ENCODE assay signal across 8 mouse cellular contexts in the genomic region with DNA sequence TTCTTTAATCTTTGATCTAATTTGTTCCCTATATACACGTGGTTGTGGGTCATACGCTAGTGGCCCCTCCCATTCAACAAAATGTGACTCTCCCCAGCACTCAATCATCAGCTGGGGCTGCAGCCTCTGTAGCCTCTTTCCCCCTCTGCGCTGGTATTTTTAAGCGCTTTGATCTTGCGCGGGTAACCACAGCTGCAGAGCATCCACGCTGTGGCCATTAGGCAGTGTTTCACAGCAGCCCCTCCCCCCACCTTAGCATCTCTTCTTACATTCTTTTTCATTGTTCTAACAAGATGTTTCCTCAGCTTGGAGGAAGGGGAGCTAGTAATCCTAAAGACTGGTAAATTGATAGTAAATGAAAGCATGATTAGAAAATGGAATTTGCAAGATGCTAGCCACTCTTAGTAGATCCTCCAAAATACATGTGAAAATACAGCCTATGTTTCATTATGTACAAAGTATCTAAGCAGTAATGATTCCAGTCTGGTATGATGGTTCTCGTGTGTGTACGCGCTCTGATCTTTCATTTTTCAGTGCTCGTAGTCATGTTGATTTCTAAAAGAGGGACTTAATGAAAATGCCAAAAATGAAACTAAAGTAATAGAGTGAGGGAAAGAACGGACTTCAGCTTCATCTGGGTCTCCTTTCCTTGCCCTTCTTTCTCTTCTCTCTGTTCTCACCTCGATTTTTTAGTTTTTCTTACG. TPM values are rescaled to one million over a fixed set of nuclear protein-coding genes. Genes with fewer than 3 reads are reported as not detected.
DNase-seq lines count a peak whose midpoint lies in the region; ATAC-seq and TF ChIP-seq lines count a peak whose summit lies in the region.

No protein-coding gene starts in this region.

- H3K4me3 ChIP-seq in heart, embryonic 12.5 days: peak overlapping the region; percentile 62
- H3K4me3 ChIP-seq in embryonic facial prominence, embryonic 14.5 days (ENCODE audit: low read depth, low read length): peak overlapping the region; percentile 59
- H3K4me3 ChIP-seq in intestine, postnatal 0 days (ENCODE audit: low read depth, low read length): peak overlapping the region; percentile 53
- peak overlapping the region; percentile 64 for H3K4me3 ChIP-seq in stomach, embryonic 16.5 days (replicated peaks; ENCODE audit: low read length)

- DNase-seq in heart, adult 9 months (ENCODE audit: low spot score in 2 of 2): no peak
- DNase-seq in ES-CJ7 (ENCODE audit: low read depth, low spot score): peak; percentile 89
- DNase-seq in embryonic facial prominence, embryonic 14.5 days (ENCODE audit: low spot score): peak; percentile 90
- no peak for DNase-seq in cerebellum, adult 11-12 months

- no peak overlapping the region for H3K27ac ChIP-seq in heart, embryonic 12.5 days (ENCODE audit: poor library complexity, severe bottlenecking)
- peak overlapping the region; percentile 84 for H3K27ac ChIP-seq in embryonic facial prominence, embryonic 14.5 days (replicated peaks; ENCODE audit: low read depth, low read length)
- peak overlapping the region; percentile 68 for H3K27ac ChIP-seq in intestine, postnatal 0 days (ENCODE audit: low read depth, low read length)
- peak overlapping the region; percentile 85 for H3K27ac ChIP-seq in stomach, embryonic 16.5 days (ENCODE audit: low read length)

- H3K4me1 ChIP-seq in heart, embryonic 12.5 days (replicated peaks): 0 out of 2 replicates have a peak, but pooled peaks cover 3% of the 10 kb centered on the region
- H3K4me1 ChIP-seq in embryonic facial prominence, embryonic 14.5 days (ENCODE audit: control insufficient read depth, insufficient read depth, low read length): no peaks in the 10 kb centered on the region
- H3K4me1 ChIP-seq in intestine, postnatal 0 days (replicated peaks; ENCODE audit: control insufficient read depth, insufficient read depth, low read length): no peaks in the 10 kb centered on the region
- no peaks in the 10 kb centered on the region for H3K4me1 ChIP-seq in stomach, embryonic 16.5 days (ENCODE audit: control insufficient read depth, insufficient read depth, low read length)

- H3K9ac ChIP-seq in heart, embryonic 12.5 days: 0 out of 2 replicates have a peak overlapping the region, but pooled peaks have one; percentile 39
- H3K9ac ChIP-seq in embryonic facial prominence, embryonic 14.5 days (ENCODE audit: low read depth, low read length): peak overlapping the region; percentile 54
- no peak overlapping the region; the same call in 1 of the 2 replicates for H3K9ac ChIP-seq in intestine, postnatal 0 days (ENCODE audit: low read depth, low read length)
- H3K9ac ChIP-seq in stomach, embryonic 16.5 days (ENCODE audit: low read length): peak overlapping the region; percentile 80

- H3K27me3 ChIP-seq in heart, embryonic 12.5 days (replicated peaks): no peaks in the 10 kb centered on the region
- H3K27me3 ChIP-seq in embryonic facial prominence, embryonic 14.5 days (replicated peaks; ENCODE audit: control insufficient read depth, insufficient read depth, low read length): no peaks in the 10 kb centered on the region
- H3K27me3 ChIP-seq in intestine, postnatal 0 days (replicated peaks; ENCODE audit: control insufficient read depth, insufficient read depth, low read length): no peaks in the 10 kb centered on the region
- H3K27me3 ChIP-seq in stomach, embryonic 16.5 days (ENCODE audit: control insufficient read depth, insufficient read depth, low read length): no peaks in the 10 kb centered on the region

- TF ChIP-seq CTCF in intestine, postnatal 0 days (IDR thresholded peaks at IDR 0.05; ENCODE audit: low read depth): no peak

- peak overlapping the region; percentile 76 for H3K4me2 ChIP-seq in heart, embryonic 12.5 days
- H3K4me2 ChIP-seq in embryonic facial prominence, embryonic 14.5 days (ENCODE audit: low read depth, low read length): peak overlapping the region; percentile 75
- peak overlapping the region; percentile 67 for H3K4me2 ChIP-seq in intestine, postnatal 0 days (replicated peaks; ENCODE audit: low read depth)
- H3K4me2 ChIP-seq in stomach, embryonic 16.5 days (ENCODE audit: low read depth, low read length): peak overlapping the region; percentile 80

- H3K9me3 ChIP-seq in heart, embryonic 12.5 days (replicated peaks): no peaks in the 10 kb centered on the region
- H3K9me3 ChIP-seq in embryonic facial prominence, embryonic 14.5 days (ENCODE audit: control insufficient read depth, low read length): no peaks in the 10 kb centered on the region
- no peaks in the 10 kb centered on the region for H3K9me3 ChIP-seq in intestine, postnatal 0 days (ENCODE audit: control insufficient read depth)
- no peaks in the 10 kb centered on the region for H3K9me3 ChIP-seq in stomach, embryonic 16.5 days (replicated peaks; ENCODE audit: control insufficient read depth, low read length)

- H3K36me3 ChIP-seq in heart, embryonic 12.5 days: no peaks in the 10 kb centered on the region
- H3K36me3 ChIP-seq in embryonic facial prominence, embryonic 14.5 days (ENCODE audit: control insufficient read depth, insufficient read depth, low read length): no peaks in the 10 kb centered on the region
- H3K36me3 ChIP-seq in intestine, postnatal 0 days (ENCODE audit: control insufficient read depth, insufficient read depth): no peaks in the 10 kb centered on the region
- H3K36me3 ChIP-seq in stomach, embryonic 16.5 days (ENCODE audit: control insufficient read depth, insufficient read depth, low read length): no peaks in the 10 kb centered on the region

- 2% methylated on average over 14 of the region's 14 CpGs for WGBS in heart, embryonic 12.5 days
- WGBS in embryonic facial prominence, embryonic 14.5 days: under 1% methylated on average over 14 of the region's 14 CpGs
- 1% methylated on average over 14 of the region's 14 CpGs for WGBS in intestine, postnatal 0 days
- WGBS in stomach, embryonic 16.5 days: 1% methylated on average over 14 of the region's 14 CpGs

- no peak for ATAC-seq in heart, embryonic 12.5 days (ENCODE audit: insufficient number of reproducible peaks, low FRiP score)
- peak; percentile 13; the same call in 1 of the 2 replicates for ATAC-seq in embryonic facial prominence, embryonic 14.5 days (ENCODE audit: low read depth)
- no peak for ATAC-seq in intestine, postnatal 0 days
- peak; percentile 40 for ATAC-seq in megakaryocyte-erythroid progenitor cell, adult 5-6 weeks (replicated peaks; ENCODE audit: low FRiP score, low TSS enrichment, poor library complexity, severe bottlenecking)
- no peak for ATAC-seq in stomach, embryonic 16.5 days (ENCODE audit: insufficient read depth, low FRiP score)

RNA-seq across cellular contexts. Expression of a gene that starts 6.9 kb away (rescaled TPM):
- polyA plus RNA-seq in heart, embryonic 12.5 days (2016; fragmentation: Nextera tagmentation; extraction: Ambion mirVana): 3.4 and 6.2 TPM in 2 replicates
- polyA plus RNA-seq in embryonic facial prominence, embryonic 14.5 days (2014; fragmentation: Nextera tagmentation; extraction: Ambion mirVana): 3.4 and 7.4 TPM in 2 replicates
- 2.3 and 4.1 TPM in 2 replicates for polyA plus RNA-seq in intestine, postnatal 0 days (2015; fragmentation: Nextera tagmentation; extraction: Ambion mirVana)
- total RNA-seq in megakaryocyte-erythroid progenitor cell, adult 5-6 weeks (2014; fragmentation: Nextera tagmentation): 238 and 405 TPM in 2 replicates
- total RNA-seq in megakaryocyte-erythroid progenitor cell, adult 5-6 weeks (2017): 313 and 664 TPM in 2 replicates
- polyA plus RNA-seq in stomach, embryonic 16.5 days (2015; fragmentation: Nextera tagmentation; extraction: Ambion mirVana): 5.6 and 10.3 TPM in 2 replicates

RNA-seq across cellular contexts. Expression of a gene that starts 7.1 kb away (rescaled TPM):
- polyA plus RNA-seq in heart, embryonic 12.5 days (2016; fragmentation: Nextera tagmentation; extraction: Ambion mirVana): 11.6 and 14.5 TPM in 2 replicates
- 24.9 and 28.8 TPM in 2 replicates for polyA plus RNA-seq in embryonic facial prominence, embryonic 14.5 days (2014; fragmentation: Nextera tagmentation; extraction: Ambion mirVana)
- polyA plus RNA-seq in intestine, postnatal 0 days (2015; fragmentation: Nextera tagmentation; extraction: Ambion mirVana): 12.9 and 16.0 TPM in 2 replicates
- total RNA-seq in megakaryocyte-erythroid progenitor cell, adult 5-6 weeks (2014; fragmentation: Nextera tagmentation): 19.5 and 69.6 TPM in 2 replicates
- 882 and 1,306 TPM in 2 replicates for total RNA-seq in megakaryocyte-erythroid progenitor cell, adult 5-6 weeks (2017)
- polyA plus RNA-seq in stomach, embryonic 16.5 days (2015; fragmentation: Nextera tagmentation; extraction: Ambion mirVana): 17.8 and 25.3 TPM in 2 replicates

RNA-seq across cellular contexts. Expression of a gene that starts 8.7 kb away (rescaled TPM):
- polyA plus RNA-seq in heart, embryonic 12.5 days (2016; fragmentation: Nextera tagmentation; extraction: Ambion mirVana): 10.4 and 12.2 TPM in 2 replicates
- polyA plus RNA-seq in embryonic facial prominence, embryonic 14.5 days (2014; fragmentation: Nextera tagmentation; extraction: Ambion mirVana): 11.8 and 13.3 TPM in 2 replicates
- 9.4 and 9.9 TPM in 2 replicates for polyA plus RNA-seq in intestine, postnatal 0 days (2015; fragmentation: Nextera tagmentation; extraction: Ambion mirVana)
- total RNA-seq in megakaryocyte-erythroid progenitor cell, adult 5-6 weeks (2014; fragmentation: Nextera tagmentation): 56.5 and 110 TPM in 2 replicates
- total RNA-seq in megakaryocyte-erythroid progenitor cell, adult 5-6 weeks (2017): 136 and 141 TPM in 2 replicates
- polyA plus RNA-seq in stomach, embryonic 16.5 days (2015; fragmentation: Nextera tagmentation; extraction: Ambion mirVana): 13.4 and 15.5 TPM in 2 replicates

RNA-seq across cellular contexts. Expression of a gene that starts 14.2 kb away (rescaled TPM):
- 2.3 and 3.6 TPM in 2 replicates for polyA plus RNA-seq in heart, embryonic 12.5 days (2016; fragmentation: Nextera tagmentation; extraction: Ambion mirVana)
- polyA plus RNA-seq in embryonic facial prominence, embryonic 14.5 days (2014; fragmentation: Nextera tagmentation; extraction: Ambion mirVana): 3.9 and 6.6 TPM in 2 replicates
- polyA plus RNA-seq in intestine, postnatal 0 days (2015; fragmentation: Nextera tagmentation; extraction: Ambion mirVana): 0.90 and 1.8 TPM in 2 replicates
- 142 and 423 TPM in 2 replicates for total RNA-seq in megakaryocyte-erythroid progenitor cell, adult 5-6 weeks (2014; fragmentation: Nextera tagmentation)
- total RNA-seq in megakaryocyte-erythroid progenitor cell, adult 5-6 weeks (2017): 812 and 1,118 TPM in 2 replicates
- 2.6 and 4.0 TPM in 2 replicates for polyA plus RNA-seq in stomach, embryonic 16.5 days (2015; fragmentation: Nextera tagmentation; extraction: Ambion mirVana)

RNA-seq across cellular contexts. Expression of a gene that starts 14.5 kb away (rescaled TPM):
- 3.7 and 5.0 TPM in 2 replicates for polyA plus RNA-seq in heart, embryonic 12.5 days (2016; fragmentation: Nextera tagmentation; extraction: Ambion mirVana)
- 13.1 TPM in 1 of 2 replicates, not detected in the other for polyA plus RNA-seq in embryonic facial prominence, embryonic 14.5 days (2014; fragmentation: Nextera tagmentation; extraction: Ambion mirVana)
- 3.4 and 5.3 TPM in 2 replicates for polyA plus RNA-seq in intestine, postnatal 0 days (2015; fragmentation: Nextera tagmentation; extraction: Ambion mirVana)
- total RNA-seq in megakaryocyte-erythroid progenitor cell, adult 5-6 weeks (2014; fragmentation: Nextera tagmentation): 11.1 TPM in 1 of 2 replicates, not detected in the other
- total RNA-seq in megakaryocyte-erythroid progenitor cell, adult 5-6 weeks (2017): 482 and 578 TPM in 2 replicates
- polyA plus RNA-seq in stomach, embryonic 16.5 days (2015; fragmentation: Nextera tagmentation; extraction: Ambion mirVana): 10.9 TPM in 1 of 2 replicates, not detected in the other

Comparison
In these comparisons a context has a peak if more than half of its experiments do, and no peak if none do; other contexts are left out.
1. ATAC-seq: peak in embryonic facial prominence, embryonic 14.5 days (single experiment) and megakaryocyte-erythroid progenitor cell, adult 5-6 weeks (single experiment); none in heart, embryonic 12.5 days (single experiment), intestine, postnatal 0 days (single experiment) and stomach, embryonic 16.5 days (single experiment).
2. DNase-seq: peak in ES-CJ7 (single experiment) and embryonic facial prominence, embryonic 14.5 days (single experiment); none in heart, adult 9 months (0 of 2) and cerebellum, adult 11-12 months (single experiment).
3. Peak in every context shown above with its lines, with median percentiles within 50 percentile points of each other: H3K4me2 ChIP-seq and H3K4me3 ChIP-seq.